Mouse (Mus musculus): ENCODE data around the gene Lzts2. TPM values are rescaled to one million over a fixed set of nuclear protein-coding genes. Genes with fewer than 3 reads are reported as not detected.
A peak's percentile ranks its signal among the peaks of the same experiment; 100 is the strongest.

Gene Lzts2
- polyA plus RNA-seq, 1 experiment from 2014 or later: 4.6 TPM

- Histone ChIP-seq H3K36me3 (ENCODE audit: control insufficient read depth, insufficient read depth) (no peaks in the 10 kb centered on the region), H3K9me3 (replicated peaks; ENCODE audit: control insufficient read depth, low read length) (no peaks in the 10 kb centered on the region), H3K4me1 (ENCODE audit: control insufficient read depth, low read depth, low read length) (peaks cover 6% of the 10 kb centered on the region), H3K27ac (ENCODE audit: low read length) (no peak overlapping the region), H3K9ac (ENCODE audit: low read depth, low read length) (no peak overlapping the region), H3K4me2 (ENCODE audit: low read depth, low read length) (no peak overlapping the region), H3K27me3 (ENCODE audit: control insufficient read depth, insufficient read depth, low read depth, low read length) (peaks cover 30% of the 10 kb centered on the region), H3K4me3 (ENCODE audit: low read depth, low read length) (no peak overlapping the region)
- ATAC-seq (ENCODE audit: low read depth): no peak
- 46% methylated on average over 7 of the region's 7 CpGs for WGBS (ENCODE audit: insufficient replicate concordance)
Measured at GRCm38 (mm10) chr19:44992712-44993111, 21.5 kb upstream of the Lzts2 start.

- Histone ChIP-seq H3K9ac (ENCODE audit: low read depth, low read length) (no peak overlapping the region), H3K27me3 (ENCODE audit: control insufficient read depth, insufficient read depth, low read depth, low read length) (no peaks in the 10 kb centered on the region), H3K27ac (ENCODE audit: low read length) (no peak overlapping the region), H3K9me3 (replicated peaks; ENCODE audit: control insufficient read depth, low read length) (no peaks in the 10 kb centered on the region), H3K4me2 (ENCODE audit: low read depth, low read length) (no peak overlapping the region), H3K36me3 (ENCODE audit: control insufficient read depth, insufficient read depth) (peaks cover under 1% of the 10 kb centered on the region; the same call in 1 of the 2 replicates), H3K4me1 (ENCODE audit: control insufficient read depth, low read depth, low read length) (peaks cover under 1% of the 10 kb centered on the region), H3K4me3 (ENCODE audit: low read depth, low read length) (no peak overlapping the region)
- 73% methylated on average over 11 of the region's 11 CpGs for WGBS (ENCODE audit: insufficient replicate concordance)
- ATAC-seq (ENCODE audit: low read depth): no peak
Measured at GRCm38 (mm10) chr19:44997786-44998185, 16.4 kb upstream of the Lzts2 start.

GRCm38 (mm10) chr19:44999647-45000046 lies 14.6 kb upstream of the Lzts2 start:
- Histone ChIP-seq H3K9me3 (replicated peaks; ENCODE audit: control insufficient read depth, low read length) (no peaks in the 10 kb centered on the region), H3K27ac (ENCODE audit: low read length) (no peak overlapping the region), H3K36me3 (ENCODE audit: control insufficient read depth, insufficient read depth) (peaks cover 4% of the 10 kb centered on the region; the same call in 1 of the 2 replicates), H3K4me1 (ENCODE audit: control insufficient read depth, low read depth, low read length) (no peaks in the 10 kb centered on the region; the same call in 1 of the 2 replicates), H3K4me3 (ENCODE audit: low read depth, low read length) (no peak overlapping the region), H3K9ac (ENCODE audit: low read depth, low read length) (no peak overlapping the region), H3K27me3 (ENCODE audit: control insufficient read depth, insufficient read depth, low read depth, low read length) (no peaks in the 10 kb centered on the region), H3K4me2 (ENCODE audit: low read depth, low read length) (no peak overlapping the region)
- ATAC-seq (ENCODE audit: low read depth): no peak
- WGBS (ENCODE audit: insufficient replicate concordance): 71% methylated on average over 8 of the region's 8 CpGs

- no peak for ATAC-seq (ENCODE audit: low read depth)
- no peak overlapping the region for H3K27ac ChIP-seq (ENCODE audit: low read length)
- 50% methylated on average over 3 of the region's 3 CpGs for WGBS (ENCODE audit: insufficient replicate concordance)
- no peaks in the 10 kb centered on the region for H3K27me3 ChIP-seq (ENCODE audit: control insufficient read depth, insufficient read depth, low read depth, low read length)
- no peak overlapping the region for H3K4me2 ChIP-seq (ENCODE audit: low read depth, low read length)
- no peaks in the 10 kb centered on the region for H3K9me3 ChIP-seq (replicated peaks; ENCODE audit: control insufficient read depth, low read length)
- H3K36me3 ChIP-seq (ENCODE audit: control insufficient read depth, insufficient read depth): peaks cover 4% of the 10 kb centered on the region; the same call in 1 of the 2 replicates
- H3K4me1 ChIP-seq (ENCODE audit: control insufficient read depth, low read depth, low read length): peaks cover 11% of the 10 kb centered on the region
- H3K4me3 ChIP-seq (ENCODE audit: low read depth, low read length): no peak overlapping the region
- no peak overlapping the region for H3K9ac ChIP-seq (ENCODE audit: low read depth, low read length)
Measured at GRCm38 (mm10) chr19:45002301-45002700, 11.9 kb upstream of the Lzts2 start.

GRCm38 (mm10) chr19:45003740-45004516 lies 10.3 kb upstream of the Lzts2 start:
- Histone ChIP-seq H3K4me3 (ENCODE audit: low read depth, low read length) (no peak overlapping the region), H3K36me3 (ENCODE audit: control insufficient read depth, insufficient read depth) (peaks cover 4% of the 10 kb centered on the region; the same call in 1 of the 2 replicates), H3K27me3 (ENCODE audit: control insufficient read depth, insufficient read depth, low read depth, low read length) (no peaks in the 10 kb centered on the region), H3K9ac (ENCODE audit: low read depth, low read length) (no peak overlapping the region), H3K9me3 (replicated peaks; ENCODE audit: control insufficient read depth, low read length) (no peaks in the 10 kb centered on the region), H3K27ac (ENCODE audit: low read length) (no peak overlapping the region), H3K4me1 (ENCODE audit: control insufficient read depth, low read depth, low read length) (peaks cover 15% of the 10 kb centered on the region), H3K4me2 (ENCODE audit: low read depth, low read length) (no peak overlapping the region)
- ATAC-seq (ENCODE audit: low read depth): no peak
- WGBS (ENCODE audit: insufficient replicate concordance): 79% methylated on average over 7 of the region's 7 CpGs

- Histone ChIP-seq H3K9me3 (replicated peaks; ENCODE audit: control insufficient read depth, low read length) (no peaks in the 10 kb centered on the region), H3K27ac (ENCODE audit: low read length) (peak within 1 kb of the TSS; percentile 85), H3K4me3 (ENCODE audit: low read depth, low read length) (peak within 1 kb of the TSS; percentile 99), H3K4me1 (ENCODE audit: control insufficient read depth, low read depth, low read length) (peaks cover 17% of the 10 kb centered on the region), H3K4me2 (ENCODE audit: low read depth, low read length) (peak within 1 kb of the TSS; percentile 95), H3K27me3 (ENCODE audit: control insufficient read depth, insufficient read depth, low read depth, low read length) (no peaks in the 10 kb centered on the region), H3K9ac (ENCODE audit: low read depth, low read length) (peak within 1 kb of the TSS; percentile 91), H3K36me3 (ENCODE audit: control insufficient read depth, insufficient read depth) (peaks cover 9% of the 10 kb centered on the region)
- 0 out of 2 replicates have a peak, but pooled peaks have one; percentile 26 for ATAC-seq (ENCODE audit: low read depth)
- WGBS (ENCODE audit: insufficient replicate concordance): 8% methylated on average over 16 of the region's 16 CpGs
Measured at GRCm38 (mm10) chr19:45005444-45005843, 8.8 kb upstream of the Lzts2 start, which contains the start of gene Twnk. TSS of gene Twnk (plus strand) at chr19:45005663.

- Histone ChIP-seq H3K4me2 (ENCODE audit: low read depth, low read length) (peak within 1 kb of the TSS; percentile 95), H3K9me3 (replicated peaks; ENCODE audit: control insufficient read depth, low read length) (no peaks in the 10 kb centered on the region), H3K27ac (ENCODE audit: low read length) (peak within 1 kb of the TSS; percentile 85), H3K27me3 (ENCODE audit: control insufficient read depth, insufficient read depth, low read depth, low read length) (no peaks in the 10 kb centered on the region), H3K36me3 (ENCODE audit: control insufficient read depth, insufficient read depth) (peaks cover 14% of the 10 kb centered on the region), H3K4me1 (ENCODE audit: control insufficient read depth, low read depth, low read length) (peaks cover 17% of the 10 kb centered on the region), H3K9ac (ENCODE audit: low read depth, low read length) (peak within 1 kb of the TSS; percentile 91), H3K4me3 (ENCODE audit: low read depth, low read length) (peak within 1 kb of the TSS; percentile 99)
- peak; percentile 87 for ATAC-seq (ENCODE audit: low read depth)
- under 1% methylated on average over 82 of the region's 82 CpGs for WGBS (ENCODE audit: insufficient replicate concordance)
Measured at GRCm38 (mm10) chr19:45005957-45006712, 8.1 kb upstream of the Lzts2 start, which contains the start of gene Mrpl43. TSS of gene Mrpl43 (minus strand) at chr19:45006442.

- 27% methylated on average over 17 of the region's 17 CpGs for WGBS (ENCODE audit: insufficient replicate concordance)
- peaks cover 19% of the 10 kb centered on the region for H3K36me3 ChIP-seq (ENCODE audit: control insufficient read depth, insufficient read depth)
Measured at GRCm38 (mm10) chr19:45007021-45007420, 7.2 kb upstream of the Lzts2 start.

More at GRCm38 (mm10) chr19:45007021-45007420, 7.2 kb upstream of the Lzts2 start:
- peak overlapping the region; percentile 91 for H3K9ac ChIP-seq (ENCODE audit: low read depth, low read length)
- H3K9me3 ChIP-seq (replicated peaks; ENCODE audit: control insufficient read depth, low read length): no peaks in the 10 kb centered on the region
- ATAC-seq (ENCODE audit: low read depth): no peak
- H3K27me3 ChIP-seq (ENCODE audit: control insufficient read depth, insufficient read depth, low read depth, low read length): no peaks in the 10 kb centered on the region
- peaks cover 17% of the 10 kb centered on the region for H3K4me1 ChIP-seq (ENCODE audit: control insufficient read depth, low read depth, low read length)
- peak overlapping the region; percentile 95 for H3K4me2 ChIP-seq (ENCODE audit: low read depth, low read length)
- H3K4me3 ChIP-seq (ENCODE audit: low read depth, low read length): peak overlapping the region; percentile 99
- H3K27ac ChIP-seq (ENCODE audit: low read length): peak overlapping the region; percentile 81
